Mouse (Mus musculus): ENCODE measurements around the gene Gba2. TPM values are rescaled to one million over a fixed set of nuclear protein-coding genes. Genes with fewer than 3 reads are reported as not detected.

The Gba2 gene
- polyA plus RNA-seq, 1 experiment from 2014 or later = 25.0 TPM

DNA sequence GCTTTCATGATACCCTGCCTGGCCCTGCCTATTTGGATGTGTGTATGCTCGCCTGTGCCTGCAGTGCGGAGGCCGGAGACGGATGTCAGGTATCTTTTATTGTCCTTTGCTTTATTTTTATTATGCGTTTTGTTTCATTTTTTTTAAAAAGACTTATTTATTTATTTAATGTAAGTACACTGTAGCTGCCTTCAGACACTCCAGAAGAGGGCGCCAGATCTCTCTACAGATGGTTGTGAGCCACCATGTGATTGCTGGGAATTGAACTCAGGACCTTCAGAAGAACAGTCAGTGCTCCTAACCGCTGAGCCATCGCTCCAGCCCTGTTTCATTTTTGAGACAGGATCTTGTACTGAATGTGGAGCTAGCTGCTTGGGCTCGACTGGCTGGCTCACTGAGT is 50.2 kb downstream of the Gba2 start:
- ATAC-seq (ENCODE audit: low FRiP score, low TSS enrichment) (no peak), DNase-seq (ENCODE audit: low spot score) (no peak)
- no peak overlapping the region for H3K4me3 ChIP-seq (ENCODE audit: low read depth, low read length)
- H3K36me3 ChIP-seq (ENCODE audit: control insufficient read depth, insufficient read depth, low read length) = peaks cover 24% of the 10 kb centered on the region
- no peak overlapping the region for H3K9ac ChIP-seq (ENCODE audit: low read length)
- WGBS = 81% methylated on average over 9 of the region's 9 CpGs
- H3K9me3 ChIP-seq (ENCODE audit: control insufficient read depth, low read length) = no peaks in the 10 kb centered on the region
- H3K27ac ChIP-seq (replicated peaks) = no peak overlapping the region
- H3K27me3 ChIP-seq (ENCODE audit: control insufficient read depth, insufficient read depth, low read length) = no peaks in the 10 kb centered on the region
- no peak overlapping the region for H3K4me2 ChIP-seq (replicated peaks; ENCODE audit: low read depth)
- no peaks in the 10 kb centered on the region for H3K4me1 ChIP-seq (replicated peaks; ENCODE audit: control insufficient read depth, insufficient read depth)
- TF ChIP-seq CTCF (IDR thresholded peaks at IDR 0.05; ENCODE audit: low read depth) (peak; percentile 50), EP300 (optimal IDR thresholded peaks at IDR 0.05) (no peak)

DNA sequence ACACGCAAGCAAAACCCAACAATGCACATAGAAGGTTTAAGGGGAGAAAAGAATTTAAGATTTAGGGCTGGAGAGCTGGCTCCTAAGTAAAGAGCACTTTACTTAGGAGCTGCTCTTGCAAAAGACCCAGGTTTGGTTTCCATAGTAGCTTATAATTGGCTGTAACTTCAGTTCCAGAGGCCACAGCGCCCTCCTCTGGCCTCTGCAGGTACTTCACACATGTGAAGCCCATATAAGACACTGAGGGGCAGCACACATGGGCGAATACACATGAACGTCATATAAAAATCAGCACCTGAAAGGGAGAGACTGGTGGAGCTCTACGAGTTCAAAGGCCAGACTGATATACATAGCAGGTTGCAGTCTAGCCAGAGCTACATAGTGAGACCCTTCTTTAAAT is 50.8 kb downstream of the Gba2 start:
- 67% methylated on average over 5 of the region's 5 CpGs for WGBS
- Histone ChIP-seq H3K9me3 (ENCODE audit: control insufficient read depth, low read length) (no peaks in the 10 kb centered on the region), H3K36me3 (ENCODE audit: control insufficient read depth, insufficient read depth, low read length) (peaks cover 18% of the 10 kb centered on the region)

DNA sequence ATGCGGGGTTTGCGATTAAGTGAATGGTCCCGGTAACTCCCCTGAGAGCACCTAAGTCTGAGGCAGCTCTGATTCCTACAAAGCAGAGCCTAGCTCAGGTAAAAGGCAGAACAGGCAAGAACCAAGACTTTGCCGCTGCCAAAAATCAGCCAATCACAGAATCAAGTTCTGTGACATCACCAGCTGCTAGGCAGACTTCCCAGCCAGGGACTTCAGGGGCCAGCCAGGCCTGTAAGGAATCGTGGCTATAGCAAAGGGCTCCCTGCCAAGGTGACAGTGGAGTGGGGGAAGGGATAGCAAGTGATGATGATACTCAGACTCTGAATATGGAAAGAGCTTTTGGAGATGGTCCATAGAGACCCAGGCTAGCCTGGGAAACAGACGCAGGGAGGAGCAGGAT is 58.7 kb downstream of the Gba2 start:
- H3K9ac ChIP-seq (ENCODE audit: low read length) = peak overlapping the region; percentile 82
- peak; percentile 13; the same call in 1 of the 2 replicates for ATAC-seq (ENCODE audit: low FRiP score, low TSS enrichment)
- peaks cover 12% of the 10 kb centered on the region; the same call in 1 of the 2 replicates for H3K36me3 ChIP-seq (ENCODE audit: control insufficient read depth, insufficient read depth, low read length)
- H3K9me3 ChIP-seq (ENCODE audit: control insufficient read depth, low read length) = no peaks in the 10 kb centered on the region
- peak overlapping the region; percentile 95 for H3K27ac ChIP-seq (replicated peaks)
- H3K4me1 ChIP-seq (replicated peaks; ENCODE audit: control insufficient read depth, insufficient read depth) = peaks cover 2% of the 10 kb centered on the region; the same call in 1 of the 2 replicates
- no peak for TF ChIP-seq CTCF (IDR thresholded peaks at IDR 0.05; ENCODE audit: low read depth)
- WGBS = 15% methylated on average over 6 of the region's 6 CpGs
- peak overlapping the region; percentile 77 for H3K4me2 ChIP-seq (replicated peaks; ENCODE audit: low read depth)
- H3K27me3 ChIP-seq (ENCODE audit: control insufficient read depth, insufficient read depth, low read length) = no peaks in the 10 kb centered on the region
- H3K4me3 ChIP-seq (ENCODE audit: low read depth, low read length) = peak overlapping the region; percentile 58
- DNase-seq (ENCODE audit: low spot score) = peak; percentile 92

More for the DNA sequence above, 50.8 kb downstream of the Gba2 start:
- no peak overlapping the region for H3K4me2 ChIP-seq (replicated peaks; ENCODE audit: low read depth)
- DNase-seq (ENCODE audit: low spot score) = no peak
- no peak overlapping the region for H3K27ac ChIP-seq (replicated peaks)
- H3K4me1 ChIP-seq (replicated peaks; ENCODE audit: control insufficient read depth, insufficient read depth) = no peaks in the 10 kb centered on the region
- no peak for ATAC-seq (ENCODE audit: low FRiP score, low TSS enrichment)
- TF ChIP-seq EP300 (optimal IDR thresholded peaks at IDR 0.05) (no peak), CTCF (IDR thresholded peaks at IDR 0.05; ENCODE audit: low read depth) (peak; percentile 62)
- no peaks in the 10 kb centered on the region for H3K27me3 ChIP-seq (ENCODE audit: control insufficient read depth, insufficient read depth, low read length)
- no peak overlapping the region for H3K9ac ChIP-seq (ENCODE audit: low read length)
- no peak overlapping the region for H3K4me3 ChIP-seq (ENCODE audit: low read depth, low read length)

DNA sequence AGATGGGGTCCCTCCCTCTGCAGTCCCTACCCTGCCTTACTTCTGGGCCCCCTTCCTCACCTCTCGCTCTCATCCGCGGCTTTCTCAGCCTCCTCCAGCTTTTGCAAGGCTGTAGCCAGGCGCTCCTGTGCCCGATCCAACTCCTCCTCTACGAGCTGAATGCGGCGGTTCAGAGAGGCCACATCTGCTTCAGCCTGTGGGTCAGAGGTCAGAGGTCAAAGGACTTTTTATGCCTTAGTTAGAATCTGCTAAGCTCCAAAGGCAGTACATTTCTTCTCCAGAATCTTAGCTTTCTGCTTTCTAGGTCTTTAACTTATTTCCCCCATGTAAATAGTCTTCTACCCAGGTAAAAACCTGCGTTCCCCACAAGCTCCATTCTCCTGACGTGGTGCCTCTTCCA is 59.1 kb downstream of the Gba2 start:
- WGBS = 25% methylated on average over 10 of the region's 10 CpGs
- peaks cover 2% of the 10 kb centered on the region; the same call in 1 of the 2 replicates for H3K4me1 ChIP-seq (replicated peaks; ENCODE audit: control insufficient read depth, insufficient read depth)
- H3K36me3 ChIP-seq (ENCODE audit: control insufficient read depth, insufficient read depth, low read length) = peaks cover 12% of the 10 kb centered on the region; the same call in 1 of the 2 replicates
- H3K9ac ChIP-seq (ENCODE audit: low read length) = peak overlapping the region; percentile 53
- ATAC-seq (ENCODE audit: low FRiP score, low TSS enrichment) (no peak), DNase-seq (ENCODE audit: low spot score) (no peak)
- TF ChIP-seq CTCF (IDR thresholded peaks at IDR 0.05; ENCODE audit: low read depth) = no peak
- TF ChIP-seq EP300 (optimal IDR thresholded peaks at IDR 0.05) = no peak
- peak overlapping the region; percentile 70 for H3K27ac ChIP-seq (replicated peaks)
- H3K4me3 ChIP-seq (ENCODE audit: low read depth, low read length) = peak overlapping the region; percentile 58
- H3K27me3 ChIP-seq (ENCODE audit: control insufficient read depth, insufficient read depth, low read length) = no peaks in the 10 kb centered on the region
- no peaks in the 10 kb centered on the region for H3K9me3 ChIP-seq (ENCODE audit: control insufficient read depth, low read length)
- peak overlapping the region; percentile 77 for H3K4me2 ChIP-seq (replicated peaks; ENCODE audit: low read depth)

Other genes starting within 250 kb of the Gba2 start
- 10.7 and 11.5 TPM in 2 replicates for gene Rusc2, start 196.9 kb downstream of the Gba2 start, polyA plus RNA-seq (2015; fragmentation: Nextera tagmentation; extraction: Ambion mirVana)
- 0.12 and 0.27 TPM in 2 replicates for gene Fam166b, start 149.7 kb downstream of the Gba2 start, polyA plus RNA-seq (2015; fragmentation: Nextera tagmentation; extraction: Ambion mirVana)
- 4.7 TPM in 2 replicates for gene Tesk1, start 136.9 kb downstream of the Gba2 start, polyA plus RNA-seq (2015; fragmentation: Nextera tagmentation; extraction: Ambion mirVana)
- gene Cd72, start 124.2 kb downstream of the Gba2 start, polyA plus RNA-seq (2015; fragmentation: Nextera tagmentation; extraction: Ambion mirVana) = 2.8 and 3.2 TPM in 2 replicates
- gene Sit1, start 95.1 kb downstream of the Gba2 start, polyA plus RNA-seq (2015; fragmentation: Nextera tagmentation; extraction: Ambion mirVana) = not detected in 2 replicates
- gene Ccdc107, start 86.0 kb downstream of the Gba2 start, polyA plus RNA-seq (2015; fragmentation: Nextera tagmentation; extraction: Ambion mirVana) = 118 and 120 TPM in 2 replicates
- gene Arhgef39, start 79.2 kb downstream of the Gba2 start, polyA plus RNA-seq (2015; fragmentation: Nextera tagmentation; extraction: Ambion mirVana) = 10.7 and 11.8 TPM in 2 replicates
- 2.6 and 3.1 TPM in 2 replicates for gene Car9, start 71.9 kb downstream of the Gba2 start, polyA plus RNA-seq (2015; fragmentation: Nextera tagmentation; extraction: Ambion mirVana)
- 2,018 and 2,237 TPM in 2 replicates for gene Tpm2, start 55.1 kb downstream of the Gba2 start, polyA plus RNA-seq (2015; fragmentation: Nextera tagmentation; extraction: Ambion mirVana)
- gene Creb3, start 16.5 kb downstream of the Gba2 start, polyA plus RNA-seq (2015; fragmentation: Nextera tagmentation; extraction: Ambion mirVana) = 85.6 and 89.2 TPM in 2 replicates
- 42.7 and 60.3 TPM in 2 replicates for gene Tln1, start 16.2 kb downstream of the Gba2 start, polyA plus RNA-seq (2015; fragmentation: Nextera tagmentation; extraction: Ambion mirVana)
- 11.7 and 13.0 TPM in 2 replicates for gene Rgp1, start 158 bp downstream of the Gba2 start, polyA plus RNA-seq (2015; fragmentation: Nextera tagmentation; extraction: Ambion mirVana)
- 0.25 and 0.34 TPM in 2 replicates for gene Msmp, start 5.6 kb upstream of the Gba2 start, polyA plus RNA-seq (2015; fragmentation: Nextera tagmentation; extraction: Ambion mirVana)
- gene Npr2, start 53.1 kb upstream of the Gba2 start, polyA plus RNA-seq (2015; fragmentation: Nextera tagmentation; extraction: Ambion mirVana) = 4.8 and 6.7 TPM in 2 replicates
- 0.23 and 0.38 TPM in 2 replicates for gene Spag8, start 74.7 kb upstream of the Gba2 start, polyA plus RNA-seq (2015; fragmentation: Nextera tagmentation; extraction: Ambion mirVana)
- 150 and 152 TPM in 2 replicates for gene Hint2, start 77.6 kb upstream of the Gba2 start, polyA plus RNA-seq (2015; fragmentation: Nextera tagmentation; extraction: Ambion mirVana)
- 2.0 and 2.4 TPM in 2 replicates for gene Tmem8b, start 90.1 kb upstream of the Gba2 start, polyA plus RNA-seq (2015; fragmentation: Nextera tagmentation; extraction: Ambion mirVana)
- gene Fam221b, start 90.3 kb upstream of the Gba2 start, polyA plus RNA-seq (2015; fragmentation: Nextera tagmentation; extraction: Ambion mirVana) = 3.1 and 3.6 TPM in 2 replicates
- gene Olfr70, start 121.9 kb upstream of the Gba2 start, polyA plus RNA-seq (2015; fragmentation: Nextera tagmentation; extraction: Ambion mirVana) = not detected in 2 replicates
- not detected in 2 replicates for gene Olfr71, start 131.4 kb upstream of the Gba2 start, polyA plus RNA-seq (2015; fragmentation: Nextera tagmentation; extraction: Ambion mirVana)
- gene Hrct1, start 148.3 kb upstream of the Gba2 start, polyA plus RNA-seq (2015; fragmentation: Nextera tagmentation; extraction: Ambion mirVana) = 6.1 and 7.8 TPM in 2 replicates
- 0.27 and 0.30 TPM in 2 replicates for gene Spaar, start 151.2 kb upstream of the Gba2 start, polyA plus RNA-seq (2015; fragmentation: Nextera tagmentation; extraction: Ambion mirVana)
- gene Olfr159, start 192.1 kb upstream of the Gba2 start, polyA plus RNA-seq (2015; fragmentation: Nextera tagmentation; extraction: Ambion mirVana) = not detected in 2 replicates
- not detected in 2 replicates for gene Olfr156, start 245.0 kb upstream of the Gba2 start, polyA plus RNA-seq (2015; fragmentation: Nextera tagmentation; extraction: Ambion mirVana)

Data from stomach, postnatal 0 days (tissue).